Mouse (Mus musculus) G1E (cell line): ENCODE data around the gene Mptx2.

ENCODE experiments used
- CTCF ChIP-seq: IDR thresholded peaks from 2 replicates; pipeline ENCODE4 v1.5.1; 2012; ENCODE audit warnings: low read depth, low read length, inconsistent platforms, mixed read lengths
- GATA1 ChIP-seq: IDR thresholded peaks from 2 replicates; pipeline ENCODE4 v1.6.1; 2012; ENCODE audit warnings: borderline replicate concordance, low read length, inconsistent platforms, mixed read lengths
- POLR2AphosphoS5 ChIP-seq: IDR thresholded peaks from 2 replicates; pipeline ENCODE4 v1.6.1; 2012; ENCODE audit warnings: low read depth, low read length, inconsistent platforms; ENCODE audit not compliant: insufficient replicate concordance

DNA sequence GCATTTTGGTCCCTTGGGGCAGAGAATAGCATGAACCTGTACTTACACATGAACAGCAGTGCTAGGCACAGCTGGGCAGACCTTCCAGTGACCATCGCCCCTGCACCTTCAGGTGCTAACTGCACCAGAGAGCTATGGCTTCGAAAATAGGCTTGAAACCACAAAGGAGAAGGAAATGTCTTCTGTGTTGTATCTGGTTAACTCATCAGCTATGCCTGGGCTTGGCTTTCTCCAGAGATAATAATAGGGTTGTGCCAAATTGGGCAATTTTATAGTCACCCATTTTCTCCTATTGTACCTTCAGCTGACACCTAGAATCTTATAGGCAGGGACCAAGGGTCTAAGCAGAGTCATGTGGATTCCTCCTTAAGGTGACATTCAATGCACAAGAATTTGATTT lies 50.5 kb downstream of the Mptx2 start, which contains the start of gene Fcer1a:
- TF ChIP-seq GATA1 (no peak), CTCF (no peak), POLR2AphosphoS5 (no peak)
